Mouse (Mus musculus) testis, adult 2 months (tissue): ENCODE results near the gene Tssk6.

ENCODE experiments used
- CTCF ChIP-seq: fragments of 200-500 bp; IDR thresholded peaks from 2 replicates; pipeline ENCODE4 v1.5.1; 2012; ENCODE audit warnings: low read depth, mild to moderate bottlenecking, inconsistent platforms, low read length, moderate library complexity; ENCODE audit not compliant: control insufficient read depth, insufficient read depth, insufficient replicate concordance
- POLR2A ChIP-seq: fragments of 200-500 bp; IDR thresholded peaks from 2 replicates; pipeline ENCODE4 v1.6.1; 2012; ENCODE audit warnings: low read depth, mild to moderate bottlenecking, inconsistent platforms, low read length, moderate library complexity; ENCODE audit not compliant: control insufficient read depth

DNA sequence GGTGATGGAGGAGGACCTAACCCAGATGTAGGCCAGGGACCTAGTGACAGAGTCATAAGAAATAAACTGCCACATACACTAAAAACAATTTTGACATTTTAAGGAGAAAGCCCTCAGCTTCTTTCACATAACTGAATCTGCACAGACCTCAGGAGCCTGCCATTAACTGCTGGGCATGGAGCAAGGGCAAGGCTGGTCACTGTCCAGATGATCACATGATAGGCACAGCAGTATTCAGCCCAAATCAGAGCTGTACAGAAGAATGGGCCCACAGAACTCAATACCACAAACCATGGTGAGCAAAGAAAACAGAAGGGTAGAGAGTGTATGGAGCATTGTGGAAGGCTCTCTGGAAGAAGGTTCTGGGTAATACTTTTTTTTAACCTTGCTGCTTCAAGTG is 24.9 kb downstream of the Tssk6 start:
- TF ChIP-seq POLR2A (no peak), CTCF (no peak)
